Mouse (Mus musculus) embryo, embryonic 10 days (tissue): Measurements from ENCODE around the gene Sipa1l3.

Source experiments
- DNase-seq: peaks from one replicate; pipeline ENCODE4 v3.0.0-alpha.2; 2015; ENCODE audit warnings: low spot score

Sipa1l3 gene

DNA sequence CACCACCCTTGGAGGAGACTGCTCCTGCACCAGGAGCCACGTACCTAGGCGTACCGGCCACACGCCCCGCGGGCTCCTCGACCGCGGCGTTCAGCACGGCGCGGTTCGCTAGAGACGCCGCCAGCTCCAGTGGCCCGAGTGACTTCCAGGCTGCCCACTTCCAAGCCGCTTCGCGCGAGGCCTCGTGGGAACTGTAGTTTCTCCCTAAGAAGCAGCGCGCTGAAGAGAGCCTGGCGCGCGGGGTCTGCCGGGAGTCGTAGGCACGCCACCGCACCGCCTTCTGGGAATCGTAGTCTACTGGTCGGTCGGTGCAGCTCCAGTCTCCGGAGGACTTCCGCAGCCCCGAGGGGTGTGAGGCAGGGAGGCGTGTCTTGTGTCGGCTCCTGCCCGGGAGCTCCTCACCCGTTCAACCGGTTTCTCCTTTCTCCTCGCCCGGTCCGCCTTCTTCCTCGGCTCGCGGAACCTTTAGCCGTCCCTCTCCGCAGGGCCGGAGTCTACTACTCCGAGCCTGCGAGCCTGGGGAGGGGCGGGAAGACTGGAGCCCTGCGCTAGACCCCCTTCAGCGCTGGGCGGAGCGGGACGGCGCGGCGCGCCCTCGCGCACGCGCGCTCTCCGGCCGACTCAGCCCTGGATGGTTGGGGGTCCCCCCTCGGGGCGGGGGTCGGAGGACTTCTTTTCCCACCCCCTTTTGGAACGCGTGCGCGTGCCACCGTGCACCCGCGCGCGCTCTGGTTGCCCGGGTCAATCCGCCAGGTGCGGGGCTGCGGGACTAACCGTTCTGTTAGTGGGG lies at the start of gene Sipa1l3:
Gene Sipa1l3 (minus strand): TSS at position 221 of the 790 bp plus-strand sequence.
- peak; percentile 100 for DNase-seq

DNA sequence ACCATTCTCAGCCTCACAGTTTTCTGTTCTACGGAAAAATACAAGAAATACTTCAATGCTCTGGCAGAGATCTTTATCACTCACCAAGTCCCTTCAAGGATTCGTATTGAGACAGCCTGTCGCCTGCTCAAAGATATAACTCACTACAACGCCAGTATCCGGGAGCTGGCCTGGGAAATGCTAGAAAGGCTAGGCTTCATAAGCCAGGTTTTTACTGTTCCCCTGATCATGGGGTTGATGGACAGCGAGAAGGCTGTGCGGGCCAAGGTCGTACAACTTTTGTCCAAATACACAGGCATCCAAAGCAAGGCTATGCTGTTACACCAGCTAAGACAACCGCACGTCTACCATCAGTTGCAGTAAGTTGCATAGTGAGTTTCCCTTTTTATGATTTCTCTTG lies 44.6 kb upstream of the Sipa1l3 start:
- DNase-seq = no peak

DNA sequence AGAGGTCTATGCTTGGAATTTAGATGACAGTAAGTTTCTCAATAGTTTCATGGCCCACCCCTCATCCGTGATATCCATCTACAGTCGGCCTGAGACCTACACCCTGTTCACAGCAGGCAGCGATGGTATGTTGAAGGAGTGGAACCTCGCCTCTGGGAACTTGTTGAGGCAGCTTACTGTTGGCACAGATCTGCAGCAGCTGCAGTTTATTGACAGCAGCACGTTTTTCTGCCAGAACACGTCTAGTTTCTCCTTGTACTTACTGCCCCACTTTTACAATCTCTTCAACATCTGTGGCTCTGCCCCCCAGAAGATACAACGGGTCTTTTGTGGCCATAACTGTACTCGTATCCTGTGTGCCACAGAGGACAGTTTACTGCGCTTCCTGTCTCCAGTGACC lies 42.6 kb upstream of the Sipa1l3 start:
- DNase-seq = no peak

DNA sequence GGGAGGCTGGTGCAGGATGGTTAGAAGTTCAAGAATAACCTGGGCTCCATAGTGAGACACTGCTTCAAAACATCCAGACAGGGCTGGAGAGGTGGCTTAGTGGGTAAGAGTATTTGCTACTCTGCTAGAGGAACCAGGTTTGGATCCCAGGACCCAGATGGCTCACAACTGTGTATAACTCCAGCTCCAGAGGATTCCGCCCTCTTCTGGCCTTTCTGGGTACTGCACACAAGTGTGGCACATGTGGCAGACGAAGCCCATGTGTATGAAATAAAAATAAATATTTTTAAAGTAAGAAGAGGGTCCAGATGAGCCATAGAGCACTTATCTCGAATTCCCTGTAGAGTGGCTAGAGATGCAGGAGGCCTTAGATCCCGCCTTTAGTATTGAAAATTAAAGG lies 40.8 kb upstream of the Sipa1l3 start:
- no peak for DNase-seq

DNA sequence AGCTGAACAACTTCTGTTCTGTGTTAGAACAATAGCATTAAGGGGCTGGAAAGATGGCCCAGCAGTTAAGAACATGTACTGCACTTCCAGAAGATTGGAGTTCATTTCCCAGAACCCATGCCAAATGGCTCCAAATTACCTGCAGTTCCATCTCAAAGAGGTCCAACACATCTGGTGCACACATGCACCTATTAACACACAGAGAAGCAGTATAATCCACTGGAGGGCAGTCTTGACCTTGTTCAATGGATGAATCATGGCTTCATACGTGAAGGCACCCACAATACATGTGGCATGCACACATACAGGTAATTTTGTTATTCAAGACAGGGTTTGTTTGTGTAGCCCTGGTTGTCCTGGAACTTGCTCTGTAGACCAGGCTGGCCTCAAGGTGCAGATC lies 40.3 kb upstream of the Sipa1l3 start:
- DNase-seq = no peak

DNA sequence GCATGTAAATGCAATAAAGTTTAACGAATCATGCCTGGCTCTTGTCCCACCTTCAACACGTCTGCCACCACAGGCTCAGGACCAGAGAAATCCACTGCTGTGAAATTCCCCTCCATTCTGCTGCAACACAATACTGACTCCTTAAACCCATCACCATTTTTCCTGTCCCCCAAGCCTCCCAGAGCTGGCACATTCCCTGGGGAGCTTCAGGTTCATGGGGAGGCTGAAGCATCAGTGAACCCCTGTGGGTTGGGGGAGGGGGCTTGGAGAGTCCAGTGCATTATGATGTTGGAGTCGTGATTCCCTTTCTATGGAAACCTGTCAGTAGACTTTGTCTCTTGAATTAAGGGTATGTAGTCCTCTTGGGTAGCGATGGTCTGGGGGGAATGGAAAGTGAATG lies 37.8 kb upstream of the Sipa1l3 start:
- no peak for DNase-seq

DNA sequence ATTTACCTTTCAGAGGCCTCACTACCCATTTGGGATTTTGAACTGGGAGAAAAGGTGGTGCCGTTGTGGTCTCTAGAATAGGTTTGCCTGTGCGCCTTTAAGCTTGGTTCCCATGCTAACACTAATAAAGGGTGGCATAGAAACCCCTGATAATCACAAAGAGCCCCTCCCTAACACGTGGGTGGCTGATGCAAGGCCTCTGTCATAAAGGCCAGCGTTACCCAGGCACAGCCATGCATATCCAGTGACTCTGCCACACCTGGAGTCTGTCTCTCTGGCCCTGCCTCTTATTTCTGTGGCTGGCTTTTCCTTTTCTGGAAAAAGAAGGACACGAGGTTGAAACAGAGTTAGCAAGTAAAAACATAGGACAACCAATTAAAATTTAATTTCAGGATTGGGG lies 37.1 kb upstream of the Sipa1l3 start:
- DNase-seq = no peak

DNA sequence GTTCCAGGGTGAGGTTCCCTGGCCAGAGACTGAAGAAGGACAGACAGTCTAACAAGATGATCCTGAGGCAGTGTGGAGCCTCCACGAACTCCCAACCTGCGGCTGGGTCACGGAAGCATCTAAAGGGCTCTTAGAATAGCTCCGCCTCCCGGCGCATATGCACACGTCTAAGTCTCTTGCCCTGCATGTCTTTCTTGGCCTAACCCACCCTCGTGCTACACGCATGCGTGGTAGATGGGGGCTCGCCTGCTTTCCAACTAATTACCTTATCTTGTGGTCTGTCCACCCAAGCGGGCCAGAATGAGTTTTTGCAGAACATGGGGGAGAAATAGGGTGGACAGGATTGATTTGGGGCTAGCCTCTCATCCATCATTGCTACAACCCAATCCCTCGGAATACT lies 36.6 kb upstream of the Sipa1l3 start:
- no peak for DNase-seq

DNA sequence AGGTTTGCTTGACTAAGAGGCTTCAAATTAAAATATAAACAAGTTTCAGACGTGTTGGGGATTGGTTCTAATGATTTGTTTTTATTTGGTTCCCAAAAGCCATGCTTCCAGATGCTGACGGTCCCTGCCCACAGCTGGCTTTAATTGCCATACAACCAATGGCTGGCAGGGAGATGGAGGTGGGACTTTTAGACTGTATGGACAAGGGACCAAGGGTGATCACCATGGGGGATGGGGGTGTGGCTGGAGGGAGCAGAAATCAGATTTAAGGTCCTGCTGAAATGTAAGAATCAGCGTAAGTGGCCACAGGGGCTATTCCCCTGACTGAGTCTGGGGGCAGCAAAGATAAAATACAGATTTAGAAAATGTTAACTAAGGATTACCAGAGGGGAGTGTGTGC lies 32.2 kb upstream of the Sipa1l3 start:
- peak; percentile 9 for DNase-seq

DNA sequence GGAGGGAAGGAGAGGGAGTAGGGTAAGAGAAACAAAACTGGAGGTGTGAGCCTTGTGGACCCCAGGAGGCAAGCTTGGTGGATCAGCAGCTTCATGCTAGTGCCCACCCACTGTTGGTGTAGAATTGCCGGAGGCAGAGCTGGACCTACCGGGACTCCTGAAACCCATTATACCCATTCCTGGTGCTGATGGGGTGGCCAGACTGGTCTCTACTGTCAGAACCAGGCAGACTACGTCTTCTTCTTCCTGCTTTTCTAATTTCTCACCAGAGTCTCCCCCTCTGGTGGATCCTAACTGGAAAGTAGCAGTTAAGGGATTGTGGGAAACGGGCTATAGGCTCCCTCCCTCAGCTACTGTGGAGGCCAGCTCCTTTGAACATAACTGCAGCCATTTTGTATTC lies 23.2 kb upstream of the Sipa1l3 start:
- no peak for DNase-seq

DNA sequence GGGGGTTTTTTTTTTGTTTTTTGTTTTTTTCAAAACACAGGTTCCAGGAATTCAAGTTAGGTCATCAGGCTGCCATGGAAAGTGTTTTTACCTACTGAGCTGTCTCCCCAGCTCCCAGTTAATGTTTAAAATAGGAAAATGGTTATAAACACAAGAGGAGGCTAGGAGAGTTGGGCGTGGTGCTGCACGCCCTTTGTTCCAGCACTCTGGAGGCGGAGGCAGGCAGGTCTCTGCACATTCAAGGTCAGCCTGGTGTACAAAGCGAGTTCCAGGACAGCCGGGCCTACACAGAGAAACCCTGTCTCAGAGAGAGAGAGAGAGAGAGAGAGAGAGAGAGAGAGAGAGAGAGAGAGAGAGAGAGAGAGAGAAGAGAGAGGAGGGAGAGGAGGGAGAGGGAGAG lies 22.7 kb upstream of the Sipa1l3 start:
- DNase-seq = no peak

DNA sequence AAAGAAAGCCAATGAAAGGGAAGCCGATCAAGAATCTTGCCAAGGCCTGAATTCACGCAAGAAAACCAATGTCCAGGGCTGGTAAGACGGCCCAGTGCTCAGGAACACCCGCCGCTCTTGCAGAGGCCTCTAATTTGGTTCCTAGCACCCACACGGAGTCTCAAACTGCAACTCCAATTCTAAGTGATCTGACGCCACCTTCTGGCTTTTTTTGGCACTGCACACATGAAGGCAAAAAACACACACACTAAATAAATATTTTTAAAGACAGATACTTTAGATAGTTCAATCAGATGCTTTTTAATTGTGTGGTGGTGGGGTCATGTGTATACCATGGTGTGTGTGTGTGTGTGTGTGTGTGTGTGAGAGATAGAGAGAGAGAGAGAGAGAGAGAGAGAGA lies 22.2 kb upstream of the Sipa1l3 start:
- DNase-seq = no peak

DNA sequence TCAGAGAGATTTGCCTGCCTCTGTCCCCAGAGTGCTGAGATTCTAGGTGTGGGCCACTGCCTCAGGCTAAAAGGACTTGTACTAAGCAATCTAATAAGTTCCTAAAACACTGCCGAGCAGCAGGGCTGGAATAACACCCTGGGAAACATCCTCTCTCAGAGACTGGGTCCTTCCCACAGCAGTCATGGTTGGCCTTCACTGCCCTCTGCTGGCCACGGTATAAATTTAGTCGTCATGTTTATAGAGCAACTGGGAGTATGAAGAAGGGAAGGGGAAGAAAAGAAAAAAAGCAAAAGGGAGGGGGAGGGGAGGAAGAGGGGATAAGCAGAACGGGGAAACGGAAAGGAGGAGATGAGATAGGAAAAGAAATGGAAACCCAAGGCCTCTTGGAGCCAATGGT lies 5.3 kb upstream of the Sipa1l3 start:
- DNase-seq = peak; percentile 86

DNA sequence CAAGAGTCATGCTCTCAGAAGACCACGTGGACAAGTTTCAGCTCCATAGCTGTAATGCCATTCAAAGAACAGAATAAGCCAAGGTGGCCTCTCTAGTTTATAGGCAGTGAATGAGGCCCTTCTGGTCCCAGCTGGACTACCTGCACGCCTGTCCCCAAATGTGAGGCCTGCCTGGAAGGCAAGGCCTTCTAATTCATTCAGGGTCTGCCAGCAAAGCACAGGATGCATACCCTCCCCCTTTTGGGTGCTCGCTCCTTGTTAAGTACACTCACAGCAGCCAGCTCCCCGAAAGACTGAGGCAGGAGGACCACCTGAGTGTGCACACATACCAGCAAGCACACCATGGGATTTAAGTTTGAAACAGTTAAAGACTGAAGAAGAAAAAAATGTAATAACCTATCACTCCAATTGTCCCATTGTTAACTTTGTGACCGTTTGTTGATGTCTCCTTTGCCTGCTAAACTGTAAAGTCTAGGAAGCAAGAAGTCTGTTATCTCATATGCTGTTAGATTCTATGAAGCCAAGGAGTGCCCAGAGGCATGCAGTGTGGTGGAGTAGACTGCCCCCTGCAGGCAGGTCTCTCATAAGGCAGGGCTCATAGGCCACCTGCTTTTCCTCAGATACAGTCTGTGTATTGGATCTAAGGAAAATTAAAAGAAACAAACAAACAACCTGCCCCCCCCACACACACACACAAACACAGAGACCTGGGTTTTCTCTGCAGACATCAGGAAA lies 3.6 kb upstream of the Sipa1l3 start:
- DNase-seq = peak; percentile 87

DNA sequence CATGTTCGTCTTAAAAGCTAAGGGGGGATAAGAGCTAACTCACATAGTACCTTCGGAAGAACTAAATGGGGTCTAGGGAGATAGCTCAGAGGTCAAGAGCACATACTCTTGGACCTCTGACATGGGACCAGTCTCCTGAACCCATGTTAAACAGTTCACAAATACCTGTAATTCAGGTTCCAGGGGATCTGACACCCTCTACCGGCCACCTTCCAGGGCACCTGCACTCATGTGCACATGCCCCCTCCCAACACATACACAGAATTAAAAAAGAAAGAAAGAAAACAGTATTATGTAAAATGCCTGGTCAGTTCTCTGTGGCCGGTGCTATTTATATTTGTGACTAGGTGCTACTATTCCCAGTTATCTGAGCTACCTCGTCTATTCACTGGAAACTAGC lies 2.9 kb upstream of the Sipa1l3 start:
- DNase-seq = no peak

DNA sequence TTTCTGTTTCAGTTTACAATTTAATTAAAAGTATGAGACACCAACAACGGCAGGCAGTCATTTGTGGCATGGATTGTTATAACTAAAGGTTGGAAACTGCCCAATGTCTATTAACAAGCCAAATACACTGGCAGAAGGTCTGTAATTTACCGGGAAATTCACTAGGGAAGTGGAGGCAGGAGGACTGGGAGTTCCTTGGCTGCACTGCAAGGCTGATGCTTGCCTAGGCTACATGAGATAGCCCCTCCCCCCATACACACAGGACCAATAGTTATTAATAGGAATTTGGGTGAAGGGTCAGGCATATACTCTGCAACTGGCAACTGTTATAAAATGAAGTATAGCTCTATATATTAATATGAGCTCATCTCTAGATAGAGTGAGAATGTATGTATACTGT lies 2.4 kb upstream of the Sipa1l3 start:
- no peak for DNase-seq

DNA sequence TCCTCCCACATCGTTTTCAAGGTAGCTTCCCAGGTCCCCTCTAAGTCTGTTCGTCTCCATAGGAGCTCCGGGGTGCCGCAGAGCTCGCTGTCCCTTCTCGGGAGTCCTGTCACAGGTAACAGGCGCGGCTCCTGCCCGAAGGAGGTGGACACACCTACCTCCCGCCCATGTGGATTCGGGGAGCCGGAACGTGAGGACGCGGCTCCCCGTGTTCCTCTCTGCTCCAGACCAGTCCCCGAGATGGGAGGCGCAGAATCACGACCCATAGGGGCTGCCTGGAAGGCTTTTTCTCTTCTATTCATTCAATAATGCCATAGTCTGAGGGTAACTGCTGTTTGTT lies 740 bp upstream of the Sipa1l3 start:
- no peak for DNase-seq

DNA sequence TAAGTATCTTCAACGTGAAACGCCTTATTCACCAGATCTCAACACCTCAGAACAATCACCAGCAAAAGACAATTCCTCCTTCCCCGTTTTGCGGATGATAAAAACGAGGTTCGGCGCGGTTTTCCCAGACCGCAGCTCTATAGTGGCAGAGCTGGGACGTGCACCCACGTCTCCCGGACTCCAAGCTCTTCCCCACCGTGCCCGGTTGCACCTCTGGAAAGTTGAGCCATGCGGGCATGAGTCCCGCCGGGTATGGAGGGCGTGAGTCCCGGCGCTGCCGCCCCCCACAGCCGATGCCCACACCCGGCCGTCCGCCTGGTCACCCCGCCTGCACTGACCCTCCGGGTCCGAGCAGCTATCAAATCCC lies 404 bp downstream of the Sipa1l3 start:
- DNase-seq = no peak

DNA sequence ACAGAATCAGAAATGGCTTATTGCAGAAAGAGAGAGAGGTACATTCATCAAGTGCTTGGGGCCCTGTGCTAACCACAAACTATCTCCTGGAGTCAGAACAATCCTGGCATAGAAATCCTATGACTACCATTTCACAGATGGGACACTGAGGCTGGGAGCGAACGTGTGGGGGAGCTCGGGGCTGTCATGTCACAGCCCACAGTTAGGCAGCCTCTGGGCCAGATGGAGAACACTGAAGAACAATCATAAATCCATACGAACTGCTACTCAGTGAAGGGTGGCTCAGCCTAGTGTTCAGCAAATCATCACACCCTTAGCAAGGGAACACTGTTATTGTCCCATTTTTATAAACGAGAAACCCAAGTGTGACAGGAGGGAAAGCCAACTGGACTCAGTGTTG lies 1.3 kb downstream of the Sipa1l3 start:
- no peak for DNase-seq

DNA sequence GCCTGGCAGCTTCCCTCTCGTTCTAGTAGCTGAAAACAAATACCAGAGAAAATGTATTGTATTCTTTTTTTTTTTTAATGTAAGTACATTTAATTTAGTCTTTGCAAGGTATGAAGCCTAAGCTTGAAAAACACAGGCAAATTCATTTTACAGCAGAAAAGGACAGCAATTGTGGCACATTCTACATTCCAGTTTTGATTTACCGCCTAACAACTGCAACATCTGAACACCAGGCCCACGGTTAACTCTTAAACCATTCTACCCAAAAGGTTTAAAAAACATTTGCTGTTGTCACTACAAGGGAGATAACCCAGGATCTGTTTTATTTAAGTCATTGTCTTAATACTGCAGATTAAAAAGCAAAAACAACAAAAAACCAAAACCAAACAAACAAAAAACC lies 2.8 kb downstream of the Sipa1l3 start:
- DNase-seq = no peak

DNA sequence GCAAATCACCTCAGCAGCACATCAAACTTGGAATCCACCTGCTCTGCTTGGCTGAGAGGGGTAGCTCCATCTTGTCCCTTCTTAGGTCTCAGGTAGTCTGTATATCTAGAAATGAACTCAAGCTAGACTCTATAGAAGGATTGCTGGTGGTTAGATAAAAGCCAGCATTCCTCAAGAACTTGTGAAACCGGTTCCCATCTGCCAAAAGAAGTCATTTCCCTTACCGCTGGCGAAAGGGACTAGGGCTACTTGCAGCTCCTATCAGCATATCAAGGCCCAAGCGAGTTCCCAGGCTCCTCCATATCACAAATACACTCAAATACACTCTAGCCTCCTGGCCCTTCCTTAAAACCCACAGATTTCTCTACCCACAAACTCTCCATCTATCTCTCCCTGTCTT lies 5.7 kb downstream of the Sipa1l3 start:
- DNase-seq = no peak

DNA sequence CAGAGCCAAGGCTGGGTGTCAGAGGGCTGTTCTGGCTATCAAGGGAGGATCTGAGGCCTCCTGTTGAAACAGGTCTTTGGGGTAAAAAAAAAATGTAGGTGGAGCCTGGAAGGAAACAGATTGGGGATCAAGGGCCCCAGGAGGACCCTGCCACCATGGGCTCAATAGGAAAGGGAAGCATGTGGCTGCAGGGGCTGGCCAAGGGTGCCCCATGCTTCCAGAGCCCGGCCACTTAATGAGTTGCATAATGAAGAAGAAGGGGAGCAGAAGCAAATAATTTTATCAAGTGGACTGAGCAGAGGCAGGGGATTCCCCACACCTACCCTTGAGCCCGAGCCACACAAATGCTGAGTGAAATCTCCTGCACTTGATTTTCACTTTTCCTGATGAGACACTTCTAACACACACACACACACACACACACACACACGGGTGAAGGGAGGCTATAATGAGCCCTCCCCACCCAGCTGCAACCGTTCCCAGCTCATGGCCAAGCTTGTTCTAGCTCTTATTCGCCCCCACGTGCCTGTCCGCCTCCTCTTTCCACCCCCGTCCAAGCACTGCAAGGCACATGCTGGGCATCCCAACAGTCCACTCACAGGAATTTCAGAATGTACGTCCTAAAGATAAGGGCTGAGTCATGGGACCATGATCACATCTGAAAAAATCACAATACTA lies 6.7 kb downstream of the Sipa1l3 start:
- DNase-seq = no peak

DNA sequence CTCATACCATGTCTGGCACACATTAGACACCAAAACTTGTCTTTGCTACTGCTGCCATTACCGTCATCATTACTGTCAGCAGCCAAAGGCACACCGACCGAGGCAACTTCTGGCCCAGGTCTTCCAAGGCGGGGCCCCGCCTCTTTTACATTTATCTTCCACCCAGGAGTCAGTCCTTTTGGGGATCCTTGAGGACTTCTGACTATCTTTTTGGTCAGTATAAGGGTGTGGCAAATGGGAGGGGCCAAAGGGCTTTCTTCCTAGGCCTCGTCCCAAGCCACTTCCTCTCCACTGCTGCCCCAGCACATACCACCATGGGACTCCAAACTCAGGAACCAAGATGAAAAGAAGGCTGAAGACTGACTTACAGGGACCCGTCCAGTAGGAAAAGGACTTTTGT lies 9.9 kb downstream of the Sipa1l3 start:
- no peak for DNase-seq
